Mouse (Mus musculus) granulocyte monocyte progenitor cell, adult 5-6 weeks (primary cell): ENCODE data around the gene Uvrag. TPM values are rescaled to one million over a fixed set of nuclear protein-coding genes. Genes with fewer than 3 reads are reported as not detected.

Experiments used
- ATAC-seq: replicated peaks from 2 replicates; pipeline ENCODE4 v1.8.0; 2016; ENCODE audit warnings: mild to moderate bottlenecking, moderate TSS enrichment, inconsistent platforms; ENCODE audit not compliant: poor library complexity, severe bottlenecking
- total RNA-seq, 2 experiments: library from RNA; stranded (forward) in 1 of 2; stranded (reverse) in 1 of 2; fragments of 200-712, 200-1000 nt in 1 of 2; fragments of >200 nt in 1 of 2; fragmentation: Nextera tagmentation in 1 of 2; gene quantifications; 2 replicates each; pipeline ENCODE4 v1.2.3; 2014 to 2017

The Uvrag gene
- total RNA-seq, 2 experiments from 2014 or later: 31.0 to 38.7 TPM

DNA sequence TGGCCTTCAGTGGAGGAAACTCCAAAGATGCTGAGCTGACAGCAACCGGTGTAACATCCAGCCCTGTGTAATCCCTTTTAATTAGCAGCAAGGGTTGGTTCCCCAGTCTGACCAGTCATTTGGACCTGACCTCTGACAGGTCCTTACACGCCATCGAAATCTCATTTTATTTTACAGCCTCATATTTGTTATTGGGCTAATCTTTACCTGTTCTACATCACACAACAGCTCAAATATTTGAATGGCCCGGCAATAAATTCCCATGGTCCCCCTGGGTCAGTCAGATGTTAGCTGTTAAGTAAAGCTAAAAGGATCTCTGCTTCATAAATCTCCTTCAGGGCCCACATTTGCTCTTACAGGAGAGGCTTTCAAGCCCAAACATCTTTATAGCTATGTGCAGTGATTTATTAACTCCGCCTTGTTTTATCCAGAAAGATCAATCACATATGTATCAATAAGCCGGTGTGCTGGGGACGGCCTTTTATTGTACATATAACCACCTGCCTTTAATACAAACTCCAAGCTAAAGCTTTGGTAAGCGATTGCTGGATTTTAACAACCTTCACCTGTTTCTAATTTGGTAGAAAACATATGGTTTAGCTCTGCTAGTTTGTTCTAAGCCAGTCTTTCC, 183.7 kb downstream of the Uvrag start:
- ATAC-seq: no peak

DNA sequence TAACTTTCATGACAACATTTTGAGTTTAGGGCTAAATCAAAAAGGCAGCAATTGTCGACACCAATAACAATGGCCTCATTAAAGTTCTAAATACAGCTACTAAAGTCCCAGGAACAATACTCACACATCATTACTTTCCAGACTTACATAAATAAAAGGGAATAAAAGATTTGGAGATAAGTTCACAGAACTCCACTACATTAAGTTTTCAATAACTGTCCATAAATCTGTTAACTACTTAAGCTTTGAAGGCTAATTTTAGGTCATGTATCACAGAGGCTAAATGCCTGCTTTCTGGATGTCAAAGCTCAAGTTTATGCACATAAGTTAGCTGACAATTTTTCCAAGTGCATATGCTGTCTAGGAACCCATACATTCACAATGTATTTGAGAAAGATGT, 184.3 kb downstream of the Uvrag start:
- no peak for ATAC-seq

DNA sequence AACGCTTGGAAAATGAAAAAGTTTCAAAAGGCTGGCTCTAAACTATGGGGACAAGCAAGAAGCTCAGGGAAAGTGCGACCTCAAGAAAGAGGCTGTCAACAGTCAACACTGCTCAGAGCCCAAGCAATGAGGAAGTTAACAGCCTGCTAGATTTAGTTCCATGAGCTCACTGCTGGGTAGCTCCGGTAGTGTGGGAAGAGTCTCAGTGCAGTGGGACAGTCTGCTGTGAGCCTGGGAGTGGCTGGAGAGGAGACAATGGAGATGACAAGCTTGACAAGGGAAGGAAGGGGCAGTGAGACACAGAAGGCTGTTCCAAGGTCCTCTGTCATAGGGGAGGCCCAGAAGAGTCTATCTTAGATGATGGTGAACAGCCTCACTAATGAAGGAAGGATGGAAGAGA, 187.3 kb downstream of the Uvrag start:
- peak; percentile 33; the same call in 1 of the 2 replicates for ATAC-seq

DNA sequence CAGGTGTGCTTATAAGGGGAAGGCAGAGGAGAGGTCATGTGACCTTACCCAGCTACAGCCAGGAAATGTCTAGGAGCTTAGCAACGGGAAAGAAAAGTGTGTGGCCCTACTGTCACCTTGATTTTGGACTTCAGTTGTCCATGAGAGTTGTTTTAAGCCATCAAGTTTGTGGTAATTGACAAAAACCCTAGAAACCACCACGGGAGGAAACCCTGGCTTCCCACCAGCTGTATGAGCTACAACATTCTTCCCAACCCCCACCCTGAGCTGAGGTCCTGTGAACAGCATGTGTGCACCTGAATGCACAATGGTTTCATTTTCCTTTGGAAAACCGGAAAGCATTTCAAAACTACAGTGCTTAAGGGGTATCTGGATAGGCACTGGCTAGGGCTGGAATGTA, 196.0 kb downstream of the Uvrag start:
- no peak for ATAC-seq

DNA sequence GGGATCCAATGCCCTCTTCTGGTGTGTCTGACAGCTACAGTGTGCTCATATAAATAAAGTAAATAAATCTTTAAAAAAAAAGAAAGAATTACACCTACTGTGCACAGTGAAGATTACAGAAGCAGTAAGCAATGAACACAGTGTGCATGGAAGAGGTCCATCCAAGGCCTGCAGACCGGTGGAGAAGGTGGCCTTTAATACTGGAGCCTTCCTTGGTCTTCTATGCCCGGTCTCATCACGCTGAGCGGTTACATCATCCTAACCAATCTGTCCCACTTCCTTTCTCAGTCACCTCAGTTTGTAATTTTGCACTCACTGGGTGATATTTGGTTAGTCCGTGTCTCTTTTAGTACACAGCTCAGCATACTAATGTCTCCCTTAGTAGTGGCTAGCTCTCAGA, 197.3 kb downstream of the Uvrag start:
- peak; percentile 48 for ATAC-seq

DNA sequence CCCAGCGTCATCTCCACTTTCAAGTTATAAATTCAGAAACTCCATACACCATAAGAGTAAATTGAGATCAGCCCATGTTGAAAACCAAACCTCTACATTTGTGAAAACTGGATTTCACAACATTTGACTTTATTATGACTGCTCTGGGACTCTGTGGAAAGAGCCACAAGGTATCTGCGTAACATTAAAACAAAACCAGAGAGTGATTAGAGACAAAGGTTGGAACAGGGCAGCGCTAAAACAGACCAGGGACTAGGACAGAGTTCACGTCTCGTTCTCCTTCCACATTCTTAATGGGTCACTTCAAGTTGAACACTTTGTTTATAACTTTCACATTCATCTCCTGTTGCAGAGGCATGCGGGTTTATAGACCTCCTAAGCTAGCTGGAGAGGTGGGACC, 198.2 kb downstream of the Uvrag start:
- ATAC-seq: no peak

DNA sequence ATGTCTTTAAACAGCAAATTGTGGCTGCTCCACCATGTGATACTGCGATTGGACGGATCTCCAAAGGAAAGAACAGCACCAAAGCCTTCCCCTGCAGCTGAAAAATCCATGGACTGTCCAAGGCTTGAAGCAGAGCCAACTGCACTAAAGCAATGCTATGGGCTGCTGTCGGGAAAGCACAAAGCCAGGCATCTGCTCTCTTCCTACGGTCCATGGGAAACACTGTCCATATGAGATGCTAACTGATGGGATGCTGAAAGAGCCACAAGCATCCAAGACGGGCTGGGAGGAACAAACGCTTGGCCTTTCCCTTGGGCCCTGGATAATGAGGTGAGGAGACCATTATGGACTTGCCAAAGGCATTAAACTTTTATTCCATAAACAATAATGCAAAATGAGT, 201.7 kb downstream of the Uvrag start:
- ATAC-seq: no peak

DNA sequence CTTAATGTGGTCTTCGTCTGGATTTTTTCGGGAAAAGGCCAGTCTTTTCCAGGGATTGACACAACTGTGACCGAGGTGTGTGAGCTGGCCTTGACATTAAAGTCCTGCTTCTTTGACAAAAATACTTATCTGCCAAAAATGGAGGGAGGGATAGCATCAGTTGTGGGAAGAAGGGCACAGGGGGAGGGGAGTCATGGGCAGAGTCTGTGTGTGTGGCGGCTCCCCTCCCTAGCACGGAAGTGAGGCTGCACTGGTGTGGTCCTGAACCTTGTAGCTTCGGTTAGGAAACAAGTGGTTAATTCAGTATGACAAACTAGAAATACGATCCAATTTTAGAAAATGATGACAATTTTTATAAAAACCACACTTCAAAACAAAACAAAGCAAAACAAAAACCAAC, 202.3 kb downstream of the Uvrag start:
- no peak for ATAC-seq

DNA sequence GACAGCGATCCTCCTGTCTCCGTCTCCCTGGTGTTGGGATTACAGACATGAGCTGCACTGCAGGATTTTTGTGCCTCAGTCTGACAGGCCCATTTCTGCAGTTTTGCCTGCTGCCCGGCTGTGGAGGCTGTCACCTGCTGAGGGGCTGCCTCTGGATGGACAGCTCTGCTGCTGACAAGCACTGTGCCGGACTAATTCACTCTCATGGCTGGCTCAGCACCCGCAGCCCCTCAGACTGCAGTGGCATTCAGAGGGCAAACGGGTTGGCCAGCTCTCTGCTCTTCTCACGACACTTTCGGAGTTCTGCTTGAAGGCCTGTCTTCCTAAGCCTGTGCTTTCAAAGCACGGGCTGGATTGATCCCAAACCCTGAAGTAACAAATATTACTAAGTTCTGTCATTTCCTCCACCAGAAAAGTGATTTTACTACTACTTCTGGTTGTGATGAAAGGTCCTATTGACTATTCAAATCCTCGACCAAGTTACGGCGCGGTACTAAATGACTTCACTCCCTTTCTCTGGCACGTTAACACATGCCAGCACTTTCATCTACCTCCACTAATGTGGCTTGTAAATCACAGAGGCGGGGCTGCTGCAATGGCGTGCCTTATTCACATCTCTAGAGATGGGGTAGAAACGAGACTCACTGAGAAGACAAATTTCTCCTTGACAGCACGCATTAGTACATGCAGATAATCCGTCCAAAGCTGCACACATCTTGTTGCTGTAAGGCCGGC, 203.7 kb downstream of the Uvrag start:
- no peak for ATAC-seq

DNA sequence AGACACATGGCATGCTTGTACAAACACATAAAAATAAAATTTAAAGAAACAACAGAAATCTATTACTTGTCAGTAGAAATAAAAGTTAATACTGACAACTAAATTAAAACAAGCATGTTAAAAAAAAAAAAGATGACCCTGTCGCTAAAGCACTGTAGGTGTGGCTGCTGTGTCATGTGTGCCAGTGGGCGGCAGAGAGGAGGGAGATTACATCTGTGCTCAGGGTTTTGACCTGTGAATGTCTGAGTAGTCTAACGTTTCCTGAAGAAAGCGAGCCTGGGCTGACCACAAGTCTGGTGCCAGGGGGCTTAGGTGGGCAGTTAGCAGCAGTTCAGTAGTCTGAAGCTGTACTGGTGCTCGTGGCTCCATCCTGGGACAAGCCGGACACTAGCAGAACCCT, 205.2 kb downstream of the Uvrag start:
- ATAC-seq: no peak

DNA sequence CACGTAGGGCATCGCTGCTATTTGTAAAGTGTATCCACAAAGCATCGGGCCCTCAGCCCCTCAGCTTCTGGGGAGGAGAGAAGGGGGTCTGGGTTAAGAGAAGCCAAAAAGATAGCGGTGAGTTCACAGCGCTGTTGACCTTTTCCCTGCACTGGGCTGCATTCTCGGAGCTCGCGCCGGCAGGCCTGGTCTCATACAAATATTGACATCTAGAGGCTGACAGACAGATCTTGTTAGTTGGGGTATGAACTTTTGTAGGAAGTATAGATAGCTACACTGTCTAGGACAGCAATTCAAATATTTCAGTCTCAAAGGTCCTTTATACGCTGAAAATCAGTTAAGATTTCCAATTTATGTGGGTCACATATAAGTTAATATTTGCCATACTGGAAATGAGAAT, 205.7 kb downstream of the Uvrag start:
- no peak for ATAC-seq

DNA sequence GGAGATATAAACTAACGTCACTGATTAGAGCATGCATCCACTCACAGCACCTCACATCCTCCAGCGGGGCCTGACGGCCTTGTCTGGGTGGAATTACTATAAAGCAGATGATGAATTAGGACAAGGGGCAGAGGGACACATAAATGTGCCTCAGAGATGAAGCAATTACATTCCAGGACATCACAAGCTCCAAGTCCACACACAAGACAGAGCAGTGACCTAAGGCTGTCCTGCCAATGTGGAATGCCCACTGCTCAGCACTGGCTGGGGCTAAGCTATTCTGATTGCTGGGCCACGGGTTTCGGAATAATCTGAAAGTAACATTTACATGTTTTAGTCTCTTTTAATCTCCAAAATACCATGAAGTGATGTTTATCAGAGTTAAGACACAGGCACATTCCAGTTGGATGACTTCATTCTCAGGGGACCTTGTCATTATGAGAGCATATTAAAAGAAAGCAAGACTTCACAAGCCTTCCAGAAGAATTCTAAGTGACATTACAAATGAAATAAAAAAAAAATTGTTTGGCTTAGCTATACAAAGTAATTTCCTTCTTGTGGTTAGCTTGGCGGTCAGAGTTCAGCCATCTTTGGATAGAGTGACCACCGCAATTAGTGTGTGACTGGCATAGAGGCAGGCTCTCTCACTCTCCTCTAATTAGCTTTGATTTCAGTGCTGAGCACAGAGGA, 212.5 kb downstream of the Uvrag start:
- no peak for ATAC-seq

DNA sequence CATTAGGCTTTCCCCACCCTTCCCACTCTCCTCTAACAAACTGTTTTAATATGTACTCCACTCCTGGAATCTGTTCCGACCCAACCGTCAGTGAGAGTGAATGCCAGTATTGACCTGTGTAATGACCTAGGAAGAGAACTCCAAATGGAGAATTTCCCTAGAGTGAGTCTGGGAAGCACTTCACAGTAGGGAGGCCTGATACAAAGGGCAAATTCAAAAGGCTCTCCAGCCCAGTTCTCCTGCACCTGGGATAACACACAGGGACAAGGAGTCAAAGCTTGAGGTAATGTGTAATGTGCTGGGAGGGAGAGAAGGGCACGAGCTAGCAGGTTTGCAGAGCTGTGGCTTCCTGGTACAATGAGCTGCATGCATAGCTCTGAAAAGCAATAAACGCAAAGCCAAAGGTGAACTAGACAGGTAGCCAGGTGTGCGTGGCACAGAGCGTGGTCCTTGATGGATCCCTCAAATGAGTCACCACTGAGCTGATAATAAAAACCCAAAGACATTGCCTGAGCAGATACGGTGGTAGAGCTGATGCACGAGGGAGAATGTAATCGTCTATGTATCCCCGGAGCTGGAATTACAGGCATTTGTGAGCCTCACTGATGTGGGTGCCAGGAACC, 213.9 kb downstream of the Uvrag start:
- ATAC-seq: no peak

DNA sequence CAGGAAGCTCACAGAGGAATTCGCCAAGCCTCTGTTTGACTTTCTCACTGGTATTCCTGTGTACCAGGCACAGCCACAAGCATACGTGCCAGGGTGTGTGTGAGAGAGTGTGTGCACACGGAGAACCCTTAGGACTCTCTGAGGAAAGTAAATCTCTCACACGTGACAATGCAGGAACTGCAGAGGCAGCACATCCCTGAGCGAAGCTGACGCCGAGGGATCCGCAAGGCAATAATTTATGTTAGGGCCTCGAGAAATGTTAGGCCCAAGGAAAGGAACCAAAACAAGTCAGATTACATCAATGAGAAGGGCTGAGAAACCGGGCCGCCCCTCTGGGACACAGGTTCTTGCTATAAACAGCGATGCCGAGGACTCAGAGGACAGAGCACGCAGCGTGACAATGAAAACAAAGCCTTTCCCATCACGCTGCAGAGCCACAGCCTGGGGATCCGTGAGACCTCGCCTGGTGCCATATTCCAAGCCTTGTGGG, 216.5 kb downstream of the Uvrag start:
- ATAC-seq: no peak

DNA sequence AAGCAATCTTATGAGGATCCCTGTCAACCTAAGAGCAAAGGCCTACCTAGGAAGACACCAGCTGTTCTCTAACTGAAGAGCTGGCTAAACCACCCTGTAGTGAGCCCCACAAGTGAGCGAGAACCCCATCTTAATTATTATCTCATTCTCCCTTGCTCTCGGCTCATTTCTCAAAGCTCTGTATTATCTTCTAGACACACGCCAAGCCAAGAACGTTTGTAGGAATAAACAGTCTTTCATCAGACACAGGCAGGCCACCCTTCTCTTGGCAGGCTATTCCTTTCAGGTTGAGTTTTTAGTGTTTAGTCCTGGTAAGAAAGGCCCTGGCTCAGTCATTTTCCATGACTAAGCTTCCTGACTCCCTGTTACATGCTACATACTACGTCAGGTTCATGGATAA, 218.0 kb downstream of the Uvrag start:
- ATAC-seq: no peak

DNA sequence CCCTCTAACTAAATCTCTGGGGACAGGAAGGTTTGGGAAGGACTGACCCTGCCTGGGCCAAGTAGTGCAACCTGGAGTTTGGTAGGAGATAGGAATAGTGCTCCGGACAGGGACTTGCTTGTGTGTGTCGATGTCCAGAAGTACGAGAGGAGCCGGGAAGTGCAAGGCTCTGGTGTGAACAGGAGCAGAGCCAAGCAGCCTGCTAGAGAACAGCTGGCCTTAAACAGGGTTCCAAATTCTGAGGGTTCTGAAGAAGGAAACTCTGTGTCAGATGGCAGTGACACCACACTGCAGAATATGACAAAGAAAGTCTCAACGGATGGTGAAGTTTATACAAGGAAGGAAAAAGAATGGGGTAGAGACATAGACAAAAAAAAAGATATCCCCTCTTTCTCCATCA, 223.5 kb downstream of the Uvrag start:
- no peak for ATAC-seq

DNA sequence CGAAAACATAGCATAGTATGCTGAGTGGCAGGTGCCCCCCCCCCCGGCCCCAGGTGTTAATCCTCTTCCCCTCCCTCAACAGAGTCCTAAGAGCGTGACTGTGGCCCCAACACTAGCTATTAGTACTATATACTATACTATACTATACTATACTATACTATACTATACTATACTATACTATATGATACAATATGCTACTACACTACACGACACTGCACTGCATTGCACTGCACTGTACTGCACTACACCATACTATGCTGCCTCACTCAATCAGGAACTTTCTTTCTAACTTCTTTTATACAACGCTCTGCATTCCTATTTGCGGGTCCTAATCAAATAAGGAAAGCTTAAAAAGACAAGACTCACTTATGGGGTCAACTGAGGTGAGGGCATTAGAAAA, 224.4 kb downstream of the Uvrag start:
- no peak for ATAC-seq

DNA sequence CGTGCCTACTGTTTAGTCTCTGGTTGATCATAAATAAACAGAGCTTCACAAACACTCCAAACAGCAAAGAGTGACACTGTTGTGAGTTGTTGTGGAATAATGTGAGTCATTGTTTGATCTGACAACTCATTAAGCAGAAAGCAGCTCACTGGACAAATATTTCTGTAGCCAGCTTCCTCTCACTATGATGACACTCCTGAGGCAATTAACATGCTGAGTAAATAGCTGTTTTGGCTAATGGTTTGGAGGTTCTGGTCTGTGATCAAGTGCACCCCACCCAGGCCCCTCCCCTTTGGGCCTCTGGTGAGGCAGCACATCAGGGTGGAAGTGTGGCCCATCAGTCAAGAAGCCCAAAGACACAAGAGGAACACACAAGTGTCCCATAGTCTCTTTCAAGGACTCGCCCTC, 228.0 kb downstream of the Uvrag start:
- ATAC-seq: no peak

DNA sequence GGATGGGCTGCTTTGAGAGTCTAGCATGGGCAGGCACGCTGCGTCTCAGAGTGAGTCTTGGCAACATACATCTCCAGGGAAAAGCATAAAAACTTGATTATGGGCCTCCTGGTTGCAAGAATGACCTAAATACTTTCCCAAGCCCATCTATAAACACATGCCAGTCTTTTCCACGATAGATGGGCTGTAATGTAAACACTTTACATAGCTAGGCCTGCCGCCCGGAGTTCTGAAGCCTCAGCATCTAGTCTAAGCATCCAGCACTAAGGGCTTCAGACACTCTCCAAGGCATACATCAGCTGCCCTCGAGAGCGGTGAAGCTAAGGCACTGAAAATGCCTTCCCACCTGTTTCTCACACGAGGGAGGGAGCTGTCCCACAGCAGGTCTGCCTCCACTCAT, 229.7 kb downstream of the Uvrag start:
- no peak for ATAC-seq

DNA sequence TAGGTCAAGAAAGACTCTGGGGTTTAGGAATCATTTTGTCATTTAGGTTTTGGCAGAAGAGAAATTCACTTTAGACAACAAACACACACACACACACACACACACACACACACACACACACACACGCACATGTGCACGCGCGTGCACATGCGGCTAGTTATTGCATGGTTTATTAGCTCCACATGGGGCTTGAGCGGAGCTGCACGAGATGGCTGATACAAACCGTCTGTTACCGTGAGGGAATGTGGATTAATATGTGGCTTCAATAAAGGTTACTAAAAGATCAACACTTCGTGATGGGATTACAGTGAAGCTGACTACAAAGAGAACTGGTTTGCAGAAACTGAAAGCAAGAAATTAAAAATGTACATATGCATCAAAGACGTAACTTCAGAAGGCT, 230.2 kb downstream of the Uvrag start:
- no peak for ATAC-seq

DNA sequence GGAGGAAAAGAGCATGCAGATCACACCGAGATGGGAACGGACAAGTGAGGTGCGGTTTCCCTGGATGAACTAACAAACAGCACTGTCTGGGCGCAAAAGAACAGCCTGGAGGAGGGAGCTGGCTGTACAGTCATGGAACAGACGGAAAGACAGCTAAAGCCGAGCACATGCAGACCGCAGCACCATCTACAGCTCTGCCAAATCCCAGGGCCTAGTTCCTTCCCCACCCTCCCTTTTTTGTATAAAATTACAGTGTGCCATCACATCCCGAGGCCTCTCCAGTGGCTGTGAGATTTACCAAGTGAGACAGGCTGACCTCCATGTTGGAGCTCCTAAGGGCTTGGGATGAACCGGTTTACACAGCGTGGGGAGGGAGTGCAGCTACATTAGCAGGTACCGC, 230.8 kb downstream of the Uvrag start:
- ATAC-seq: no peak
